Mouse (Mus musculus) hindbrain, postnatal 0 days (tissue): Measurements from ENCODE around the gene Bpgm. TPM values are rescaled to one million over a fixed set of nuclear protein-coding genes. Genes with fewer than 3 reads are reported as not detected.

Experiments
- ATAC-seq: fragments of 200-750 bp; cut with Nextera tagmentation; 2 replicates; pipeline ENCODE4 v1.8.0; 2017; ENCODE audit warnings: mild to moderate bottlenecking, moderate TSS enrichment, moderate library complexity
- DNase-seq: peaks from one replicate; pipeline ENCODE4 v3.0.0-alpha.2; 2015; ENCODE audit warnings: low spot score
- H3K27ac ChIP-seq: fragments of 300-500 bp; sonication (generic); 2 replicates; pipeline ENCODE4 v1.5.1; 2014; ENCODE audit warnings: mild to moderate bottlenecking
- H3K27me3 ChIP-seq: fragments of 300-500 bp; sonication (generic); 2 replicates; pipeline ENCODE4 v1.6.1; 2014; ENCODE audit warnings: low read length, mixed read lengths; ENCODE audit not compliant: insufficient read depth
- H3K36me3 ChIP-seq: fragments of 300-500 bp; sonication (generic); 2 replicates; pipeline ENCODE4 v1.6.1; 2014; ENCODE audit warnings: low read length, mixed read lengths; ENCODE audit not compliant: insufficient read depth
- H3K4me1 ChIP-seq: fragments of 300-500 bp; sonication (generic); 2 replicates; pipeline ENCODE4 v1.6.1; 2014; ENCODE audit warnings: antibody characterized with exemption, low read length, mixed read lengths; ENCODE audit not compliant: insufficient read depth
- H3K4me2 ChIP-seq: fragments of 300-500 bp; sonication (generic); 2 replicates; pipeline ENCODE4 v1.6.1; 2014; ENCODE audit warnings: low read depth, mild to moderate bottlenecking, low read length, moderate library complexity, mixed read lengths
- H3K4me3 ChIP-seq: fragments of 300-500 bp; sonication (generic); 2 replicates; pipeline ENCODE4 v1.5.1; 2014; ENCODE audit warnings: low read length
- H3K9ac ChIP-seq: fragments of 300-500 bp; sonication (generic); replicated peaks from 2 replicates; pipeline ENCODE4 v1.6.1; 2014; ENCODE audit warnings: mild to moderate bottlenecking, low read length, moderate library complexity, mixed read lengths
- H3K9me3 ChIP-seq: fragments of 300-500 bp; sonication (generic); 2 replicates; pipeline ENCODE4 v1.6.1; 2016; ENCODE audit warnings: low read length, mixed read lengths
- CTCF ChIP-seq: IDR thresholded peaks from 2 replicates; pipeline ENCODE4 v1.5.1; 2016; ENCODE audit warnings: antibody characterized with exemption, control low read depth, low read depth
- WGBS: fragments of 180-500 bp; shearing (Covaris S2); extraction: QIAGEN DNeasy Blood & Tissue Kit; methylation state at CpG from one replicate; pipeline ENCODE4 v1.1.7; 2014; 5-methylcytosine and 5-hydroxymethylcytosine counted together
- polyA plus RNA-seq: library from polyadenylated mRNA; unstranded; fragments of >200 nt; fragmentation: Nextera tagmentation; extraction: Ambion mirVana; gene quantifications from 2 replicates; pipeline ENCODE4 v1.2.1, GENCODE M21; 2015
- total RNA-seq: library from RNA; depleted of rRNA; stranded (reverse); fragments of >200 nt; gene quantifications from 2 replicates; pipeline ENCODE4 v1.2.3, GENCODE M21; 2014

The Bpgm gene
- total and polyA plus RNA-seq, 2 experiments from 2014 or later, result 43.2 to 73.9 TPM

DNA sequence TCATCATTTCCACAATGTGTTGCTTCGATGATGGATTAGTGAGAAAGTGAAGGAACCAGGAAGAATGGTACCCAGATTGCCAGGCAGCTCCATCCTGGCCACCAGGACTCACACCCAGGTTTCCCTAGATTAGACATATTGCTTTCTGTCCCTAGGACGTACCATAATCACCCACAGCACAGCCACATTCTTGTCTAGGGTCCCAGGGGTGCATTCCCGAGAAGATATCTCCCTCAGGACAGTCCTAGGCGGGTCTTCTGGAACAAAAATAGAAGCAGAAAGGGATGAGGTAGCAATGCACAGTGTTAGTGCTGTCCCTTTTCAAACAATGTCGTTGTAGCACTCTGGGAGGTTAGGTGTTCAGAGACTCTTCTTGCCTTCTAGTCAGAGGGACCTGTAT, 57.9 kb downstream of the Bpgm start:
- WGBS, result 76% methylated on average over 5 of the region's 5 CpGs
- Histone ChIP-seq H3K27ac (no peak overlapping the region), H3K9me3 (no peaks in the 10 kb centered on the region), H3K27me3 (no peaks in the 10 kb centered on the region), H3K36me3 (no peaks in the 10 kb centered on the region), H3K9ac (no peak overlapping the region), H3K4me1 (no peaks in the 10 kb centered on the region), H3K4me3 (no peak overlapping the region), H3K4me2 (no peak overlapping the region)
- DNase-seq (no peak), ATAC-seq (no peak)
- TF ChIP-seq CTCF, result no peak

DNA sequence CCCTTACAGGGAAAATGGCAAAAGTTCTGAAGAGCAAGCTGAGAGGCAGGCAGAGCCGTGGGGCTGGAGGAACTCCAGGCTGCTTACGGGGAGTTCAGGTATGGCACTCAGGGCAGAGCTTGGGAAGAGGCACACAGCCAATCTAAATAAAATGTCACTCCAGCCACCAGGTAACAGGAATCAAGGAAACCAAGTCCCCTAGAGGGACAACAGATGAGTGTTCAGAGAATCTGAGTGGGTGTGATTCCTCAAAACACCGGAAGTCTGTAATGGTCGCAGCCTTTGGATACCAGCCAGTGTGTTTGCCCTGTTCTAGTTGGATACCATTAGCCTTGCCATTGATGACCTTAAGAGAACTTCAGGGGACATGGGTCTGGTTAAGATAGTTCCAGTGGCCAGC, 66.9 kb downstream of the Bpgm start:
- 76% methylated on average over 4 of the region's 4 CpGs for WGBS
- Histone ChIP-seq H3K27me3 (no peaks in the 10 kb centered on the region), H3K9ac (no peak overlapping the region), H3K4me1 (peaks cover 10% of the 10 kb centered on the region), H3K4me2 (no peak overlapping the region), H3K9me3 (no peaks in the 10 kb centered on the region), H3K27ac (no peak overlapping the region), H3K4me3 (no peak overlapping the region), H3K36me3 (no peaks in the 10 kb centered on the region)
- ATAC-seq (no peak), DNase-seq (no peak)
- TF ChIP-seq CTCF, result no peak

DNA sequence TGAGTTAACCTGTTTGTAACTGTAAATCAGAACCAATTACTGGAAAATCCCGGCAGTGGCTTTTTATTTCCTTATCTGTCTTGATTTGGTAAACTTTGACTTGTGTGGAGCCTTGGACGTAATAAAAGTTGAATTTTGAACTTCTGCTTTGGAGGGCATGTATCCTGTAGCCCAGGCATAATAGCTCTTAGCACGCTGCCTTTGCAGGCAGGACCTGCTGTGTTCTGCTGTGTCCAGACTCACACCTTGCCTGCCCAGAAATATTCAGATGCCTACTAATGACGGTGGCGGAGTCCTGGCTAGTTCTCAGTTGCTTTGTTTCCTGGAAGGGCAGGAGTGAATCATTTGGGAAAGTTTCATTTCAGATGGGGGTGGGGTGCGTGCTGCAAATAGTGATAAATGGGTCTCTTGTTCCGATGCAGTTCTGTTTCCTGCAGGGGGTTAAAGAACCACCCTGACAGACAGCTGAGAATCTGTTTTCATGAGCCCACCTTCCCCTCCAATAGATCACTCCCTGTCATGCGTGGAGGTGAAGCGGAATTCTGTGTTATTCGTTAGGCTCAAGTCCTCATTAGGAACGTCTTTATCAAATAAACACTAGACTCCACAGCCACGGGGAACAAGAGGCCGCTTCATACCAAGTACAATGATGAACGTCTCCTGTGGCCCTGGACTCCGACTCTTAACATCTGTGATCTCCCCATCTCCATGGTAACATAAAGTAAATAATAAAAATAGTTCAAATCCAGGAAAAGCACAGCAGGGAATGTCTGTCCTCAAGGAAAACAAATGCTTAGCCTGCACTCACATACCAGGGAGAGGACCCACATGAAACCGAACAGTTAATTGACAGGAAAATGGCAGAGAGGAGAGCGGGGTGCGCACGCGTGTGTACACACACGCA, 67.5 kb downstream of the Bpgm start:
- Histone ChIP-seq H3K27ac (peak overlapping the region; percentile 8; the same call in 1 of the 2 replicates), H3K4me1 (peaks cover 10% of the 10 kb centered on the region), H3K4me2 (peak overlapping the region; percentile 30; the same call in 1 of the 2 replicates), H3K36me3 (no peaks in the 10 kb centered on the region), H3K27me3 (no peaks in the 10 kb centered on the region), H3K9ac (0 out of 2 replicates have a peak overlapping the region, but pooled peaks have one; percentile 9), H3K9me3 (no peaks in the 10 kb centered on the region), H3K4me3 (no peak overlapping the region)
- ATAC-seq, result 0 out of 2 replicates have a peak, but pooled peaks have one; percentile 43
- TF ChIP-seq CTCF, result no peak
- peak; percentile 25 for DNase-seq
- 37% methylated on average over 21 of the region's 21 CpGs for WGBS

DNA sequence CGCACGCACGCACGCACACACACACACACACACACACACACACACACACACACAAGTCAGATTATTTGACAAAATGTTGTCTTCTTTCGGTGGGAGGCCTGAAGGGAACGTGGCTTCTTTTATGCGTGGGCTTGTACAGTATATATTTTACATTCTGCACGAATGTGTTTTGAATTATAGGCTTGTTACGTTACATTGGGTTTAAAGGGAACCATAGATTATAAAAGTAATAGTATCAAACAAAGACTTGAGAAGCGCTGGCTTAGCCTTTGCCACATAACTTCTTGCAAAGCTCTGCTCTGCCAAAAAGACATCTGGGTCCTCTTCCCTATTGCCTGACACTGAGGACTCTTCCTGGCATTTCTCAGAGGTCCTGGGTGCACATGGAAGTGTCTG, 68.2 kb downstream of the Bpgm start:
- TF ChIP-seq CTCF, result no peak
- Histone ChIP-seq H3K4me2 (no peak overlapping the region), H3K4me3 (no peak overlapping the region)

DNA sequence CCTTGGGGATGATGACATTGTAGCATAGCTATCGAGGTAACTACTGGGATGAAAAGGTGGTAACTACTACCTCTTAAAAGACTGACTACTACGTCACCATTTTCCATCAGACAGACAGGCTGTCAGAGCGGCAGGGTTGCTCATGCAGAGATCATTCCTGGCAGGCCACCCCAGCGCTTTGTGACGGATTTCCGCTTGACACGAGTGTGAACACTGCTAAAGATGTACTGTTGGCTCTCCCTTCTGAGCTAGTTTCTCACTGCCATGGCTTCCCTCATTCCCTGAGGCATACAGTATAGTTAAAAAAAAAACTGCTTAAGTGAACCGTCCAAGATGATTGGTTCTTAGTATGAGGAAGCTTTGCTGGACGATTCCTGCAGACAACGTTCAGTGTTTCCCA, 69.3 kb downstream of the Bpgm start:
- no peak for TF ChIP-seq CTCF
- H3K27me3 ChIP-seq, result no peaks in the 10 kb centered on the region
- 51% methylated on average over 10 of the region's 10 CpGs for WGBS
- H3K4me3 ChIP-seq, result no peak overlapping the region
- H3K9me3 ChIP-seq, result no peaks in the 10 kb centered on the region
- ATAC-seq (no peak), DNase-seq (no peak)
- H3K9ac ChIP-seq, result no peak overlapping the region
- no peaks in the 10 kb centered on the region for H3K36me3 ChIP-seq
- no peak overlapping the region for H3K4me2 ChIP-seq
- no peak overlapping the region for H3K27ac ChIP-seq
- H3K4me1 ChIP-seq, result peaks cover 10% of the 10 kb centered on the region

More for the DNA sequence above, 68.2 kb downstream of the Bpgm start:
- H3K27me3 ChIP-seq, result no peaks in the 10 kb centered on the region
- no peaks in the 10 kb centered on the region for H3K9me3 ChIP-seq
- H3K27ac ChIP-seq, result no peak overlapping the region
- WGBS, result 75% methylated on average over 10 of the region's 10 CpGs
- no peaks in the 10 kb centered on the region for H3K36me3 ChIP-seq
- ATAC-seq (no peak), DNase-seq (no peak)
- H3K4me1 ChIP-seq, result peaks cover 10% of the 10 kb centered on the region
- no peak overlapping the region for H3K9ac ChIP-seq

DNA sequence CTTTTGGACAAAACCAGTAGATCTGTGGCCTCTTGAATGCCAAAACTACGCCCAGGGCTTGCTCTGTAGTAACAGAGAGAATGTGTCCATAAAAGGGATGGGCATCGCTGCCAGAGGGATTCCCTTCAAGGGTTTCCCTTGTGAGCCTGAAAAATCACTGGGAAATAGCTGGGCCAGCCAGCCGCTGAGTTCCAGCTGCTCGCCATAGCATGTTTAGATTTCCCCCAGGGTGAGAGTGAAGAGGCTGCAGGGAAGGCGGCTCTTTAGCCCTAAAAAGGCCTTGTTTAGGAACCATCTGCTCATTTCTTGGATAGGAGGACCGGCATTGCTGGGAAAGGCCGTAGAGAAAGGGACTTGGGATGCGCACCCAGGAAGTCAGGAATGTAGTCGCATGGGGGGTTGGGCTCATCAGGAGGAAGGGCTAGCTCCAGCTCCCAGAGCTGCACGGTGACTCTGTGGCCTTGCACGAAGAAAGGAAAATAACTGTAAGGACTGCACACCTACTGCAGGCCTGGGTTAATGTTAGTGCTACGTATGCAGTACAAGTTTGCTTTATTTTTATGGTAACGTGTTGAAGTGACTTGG, 72.5 kb downstream of the Bpgm start:
- Histone ChIP-seq H3K27me3 (no peaks in the 10 kb centered on the region), H3K9me3 (no peaks in the 10 kb centered on the region), H3K4me3 (no peak overlapping the region), H3K4me2 (no peak overlapping the region), H3K9ac (no peak overlapping the region), H3K4me1 (peaks cover 5% of the 10 kb centered on the region), H3K27ac (no peak overlapping the region), H3K36me3 (no peaks in the 10 kb centered on the region)
- TF ChIP-seq CTCF, result no peak
- WGBS, result 56% methylated on average over 13 of the region's 13 CpGs
- ATAC-seq (no peak), DNase-seq (no peak)

DNA sequence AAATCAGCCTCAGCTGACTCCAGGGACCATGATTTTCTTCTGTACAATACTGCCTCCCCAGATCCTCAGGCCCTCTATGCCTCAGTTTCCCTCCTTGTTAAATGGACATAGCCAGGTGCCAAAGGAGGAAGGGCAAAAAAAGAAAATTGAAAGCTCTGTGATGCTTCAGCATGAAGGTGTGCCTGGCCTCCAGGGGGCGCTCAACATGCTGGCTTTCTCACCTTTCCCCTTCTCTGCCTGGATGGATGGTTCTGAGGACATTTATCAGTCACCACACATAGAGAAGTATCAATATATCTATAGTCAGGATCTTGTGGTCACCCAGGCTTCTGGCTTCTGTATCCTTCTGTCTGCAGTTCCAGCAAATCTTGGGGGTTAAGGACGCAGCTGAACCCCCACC, 73.0 kb downstream of the Bpgm start:
- Histone ChIP-seq H3K9ac (no peak overlapping the region), H3K4me1 (no peaks in the 10 kb centered on the region; the same call in 1 of the 2 replicates), H3K27ac (no peak overlapping the region), H3K4me2 (no peak overlapping the region), H3K27me3 (no peaks in the 10 kb centered on the region), H3K9me3 (no peaks in the 10 kb centered on the region), H3K36me3 (no peaks in the 10 kb centered on the region), H3K4me3 (no peak overlapping the region)
- ATAC-seq (no peak), DNase-seq (peak; percentile 25)
- 43% methylated on average over 2 of the region's 2 CpGs for WGBS
- TF ChIP-seq CTCF, result peak; percentile 76
